Mouse (Mus musculus) T-helper 1 cell (primary cell): ENCODE results near the gene Steap3.
"Not testable (repeated sequence)": the region's sequence is repeated elsewhere in the genome, so short reads cannot be mapped to it uniquely, and the experiment has no call there.

Source experiments
- in situ Hi-C: fragments of 300-600 bp; cut with MboI, MseI; formaldehyde crosslinking; loops from one replicate; pipeline ENCODE4 v1.15.1; 2025; ENCODE audit warnings: high pct_unique_total_duplicates

The Steap3 gene

DNA sequence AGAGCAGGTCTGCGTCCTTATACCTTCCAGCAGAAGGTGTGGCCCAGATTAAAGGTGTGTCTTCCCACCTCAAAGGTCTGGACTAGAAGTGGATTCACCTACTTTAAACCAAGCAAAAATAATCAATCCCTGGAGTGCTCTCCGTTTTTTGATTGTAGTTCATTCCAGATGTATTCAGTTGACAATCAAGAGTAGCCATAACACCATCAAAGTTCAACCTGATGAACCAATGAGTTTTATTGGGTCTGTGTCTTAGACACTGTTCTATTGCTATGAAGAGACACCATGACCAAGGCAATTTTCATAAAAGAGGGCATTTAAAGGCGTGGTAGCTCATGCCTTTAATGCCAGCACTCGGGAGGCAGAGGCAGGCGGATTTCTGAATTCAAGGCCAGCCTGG lies at the start of gene Steap3:
Gene Steap3 (minus strand): TSS at position 101 of the 400 bp plus-strand sequence.
- in situ Hi-C loops: no loop called here

DNA sequence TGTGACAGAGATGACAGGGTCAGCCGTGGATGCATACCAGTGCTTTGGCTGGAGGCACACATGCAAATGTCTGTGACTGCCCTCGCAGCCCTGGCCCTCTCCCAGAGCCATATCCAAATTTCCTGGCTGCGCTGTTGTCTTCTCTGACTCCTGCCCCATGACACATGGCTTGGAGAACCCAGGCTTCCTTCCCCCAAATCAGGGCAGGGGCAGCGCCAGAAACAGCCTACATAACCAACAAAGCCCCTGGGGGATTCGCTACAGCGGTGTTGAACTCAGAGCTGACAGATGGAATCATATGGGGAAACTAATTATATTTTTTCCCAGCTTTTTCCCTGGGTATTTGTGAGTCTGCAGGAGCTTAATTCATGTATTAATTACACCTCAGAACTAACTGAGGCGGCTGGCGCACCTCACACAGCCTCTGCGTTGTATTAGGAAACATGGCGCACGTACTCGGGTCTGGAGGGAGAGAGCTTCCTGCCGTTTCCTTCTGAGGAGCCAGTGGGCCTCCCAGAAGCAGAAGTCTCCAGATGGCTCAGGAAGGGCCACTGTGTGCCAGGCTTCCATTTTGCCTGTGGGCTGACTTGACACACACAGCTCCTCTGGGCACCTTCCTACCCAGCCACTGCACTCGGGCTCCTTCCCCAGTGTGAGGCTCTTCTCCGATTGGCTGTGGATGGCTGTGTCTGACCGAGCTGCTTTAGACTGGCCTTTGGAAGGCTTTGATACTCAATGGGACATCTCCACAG lies 48.9 kb upstream of the Steap3 start:
- in situ Hi-C loops: no loop called here

DNA sequence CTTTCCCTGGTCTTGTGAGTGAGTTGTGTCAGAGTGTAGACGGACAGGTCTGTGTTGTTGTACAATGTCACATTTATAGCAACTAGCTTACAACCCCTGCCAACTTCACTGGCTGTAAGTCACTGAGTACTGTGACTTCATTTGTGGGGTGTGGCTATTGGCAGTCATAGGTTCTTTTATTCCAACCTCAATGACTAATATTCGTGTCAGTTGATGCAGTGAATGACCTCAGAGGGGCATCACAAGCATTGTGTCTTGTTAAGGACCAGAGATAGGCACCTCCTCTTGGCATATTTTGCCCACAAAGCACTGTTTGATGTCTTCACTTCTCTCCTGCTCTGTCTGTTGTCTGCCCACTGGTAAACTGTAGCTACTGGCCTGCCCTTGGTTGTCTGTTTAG lies 33.3 kb upstream of the Steap3 start:
- in situ Hi-C loops: no loop called here

DNA sequence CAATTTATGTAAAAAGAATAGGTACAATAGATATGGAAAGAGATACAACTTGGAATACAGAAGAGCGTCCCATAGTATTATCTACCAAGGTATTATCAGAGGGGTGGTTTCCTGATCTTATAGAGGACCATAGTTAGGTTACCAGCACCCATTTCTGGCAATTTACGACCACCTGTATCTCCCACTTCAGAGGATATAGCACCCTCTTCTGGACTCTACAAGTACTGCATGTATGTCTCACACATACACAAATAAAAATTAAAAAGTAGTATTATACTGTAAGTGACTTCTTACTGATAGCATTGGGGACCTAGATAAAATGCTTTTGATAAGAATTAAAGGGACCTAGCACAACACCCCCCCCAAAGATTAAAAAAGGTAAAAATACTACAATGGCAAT lies 24.4 kb upstream of the Steap3 start:
- in situ Hi-C loops: no loop called here

DNA sequence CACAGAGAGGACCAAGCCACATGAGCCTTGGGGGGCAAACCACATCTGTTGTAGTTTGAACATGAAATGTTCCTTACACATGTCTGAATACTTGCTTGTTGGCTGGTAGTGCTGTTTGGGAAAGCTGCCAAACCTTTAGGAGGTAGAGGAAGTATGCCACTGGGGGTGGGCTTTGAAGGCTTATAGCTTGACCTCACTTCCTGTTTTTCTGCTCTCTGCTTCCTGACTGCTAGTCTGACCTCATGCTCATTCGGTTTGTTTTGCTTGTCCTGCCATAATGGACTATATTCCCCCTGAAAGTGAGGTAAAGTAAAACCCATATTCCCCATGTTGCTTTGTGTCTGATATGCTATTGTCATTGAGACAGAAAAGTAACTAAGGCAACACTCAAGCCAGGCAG lies 21.3 kb upstream of the Steap3 start:
- in situ Hi-C loops: no loop called here

DNA sequence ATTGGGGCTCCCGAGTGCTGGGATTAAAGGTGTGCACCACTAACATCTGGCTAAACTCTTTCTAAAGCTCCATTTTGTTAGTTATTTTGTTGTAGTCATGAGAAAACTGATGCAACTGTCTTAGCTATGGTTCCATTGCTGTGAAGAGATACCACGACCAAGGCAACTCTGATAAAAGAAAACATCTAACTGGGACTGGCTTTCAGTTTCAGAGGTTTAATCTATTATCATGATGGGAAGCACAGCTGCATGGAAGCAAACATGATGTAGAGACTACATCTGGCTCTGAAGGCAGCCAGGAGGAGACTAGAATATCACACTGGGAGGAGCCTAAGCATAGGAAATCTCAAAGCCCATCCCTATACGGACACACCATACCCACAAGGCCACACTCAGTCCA lies 19.2 kb upstream of the Steap3 start:
- in situ Hi-C loops: no loop called here

DNA sequence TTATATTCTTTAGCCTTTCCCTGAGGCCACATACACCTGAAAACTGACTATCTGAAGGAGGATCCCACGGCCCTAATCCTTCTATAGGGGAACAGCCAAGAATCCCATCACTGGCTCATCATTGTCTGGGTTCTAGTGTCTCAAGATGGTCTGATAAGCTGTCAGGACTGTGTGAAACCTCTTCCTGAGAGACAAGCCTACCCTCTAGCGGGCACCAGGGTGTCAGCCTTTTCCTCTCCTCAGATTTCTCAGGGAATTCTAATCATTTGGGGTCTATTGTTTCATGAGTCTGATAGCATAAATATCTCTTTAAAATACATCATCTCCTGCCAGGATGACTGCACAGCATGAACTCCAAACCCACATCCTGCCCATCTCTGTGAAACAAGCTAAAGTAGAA lies 17.3 kb upstream of the Steap3 start:
- in situ Hi-C loops: no loop called here

DNA sequence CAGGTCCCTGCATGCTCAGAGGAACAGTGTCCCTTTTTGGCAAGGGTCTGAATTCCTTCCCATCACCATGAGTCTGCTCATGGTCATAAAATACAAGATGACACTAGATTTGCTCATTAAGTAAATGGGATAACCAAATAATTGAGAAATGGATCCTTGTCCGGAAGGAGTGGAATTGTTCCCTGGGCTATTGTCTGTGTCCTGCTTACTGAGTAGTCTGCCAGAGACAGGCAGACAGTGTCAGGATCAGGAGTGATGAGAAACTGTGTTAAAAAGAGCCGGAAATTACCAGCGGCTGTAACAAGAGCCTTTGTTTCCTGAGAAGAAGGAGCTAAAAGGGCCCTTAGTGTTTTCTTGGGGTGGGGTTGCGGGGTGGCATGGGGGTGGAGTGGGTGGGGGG lies 15.2 kb upstream of the Steap3 start:
- in situ Hi-C loops: no loop called here

DNA sequence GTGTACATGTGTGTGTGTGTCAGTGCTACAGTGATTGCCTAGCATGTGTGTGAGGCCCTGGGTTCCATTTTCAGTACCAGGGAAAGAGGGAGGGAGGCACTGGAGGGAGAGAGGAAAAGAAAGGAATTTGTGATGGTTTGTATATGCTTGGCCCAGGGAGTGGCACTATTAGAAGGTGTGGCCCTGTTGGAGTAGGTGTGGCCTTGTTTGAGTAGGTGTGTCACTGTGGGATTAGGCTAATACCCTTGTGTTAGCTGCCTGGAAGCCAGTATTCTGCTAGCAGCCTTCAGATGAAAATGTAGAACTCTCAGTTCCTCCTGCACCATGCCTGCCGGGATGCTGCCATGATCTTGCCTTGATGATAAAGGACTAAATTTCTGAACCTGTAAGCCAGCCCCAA lies 3.6 kb upstream of the Steap3 start:
- in situ Hi-C loops: not testable (repeated sequence)

DNA sequence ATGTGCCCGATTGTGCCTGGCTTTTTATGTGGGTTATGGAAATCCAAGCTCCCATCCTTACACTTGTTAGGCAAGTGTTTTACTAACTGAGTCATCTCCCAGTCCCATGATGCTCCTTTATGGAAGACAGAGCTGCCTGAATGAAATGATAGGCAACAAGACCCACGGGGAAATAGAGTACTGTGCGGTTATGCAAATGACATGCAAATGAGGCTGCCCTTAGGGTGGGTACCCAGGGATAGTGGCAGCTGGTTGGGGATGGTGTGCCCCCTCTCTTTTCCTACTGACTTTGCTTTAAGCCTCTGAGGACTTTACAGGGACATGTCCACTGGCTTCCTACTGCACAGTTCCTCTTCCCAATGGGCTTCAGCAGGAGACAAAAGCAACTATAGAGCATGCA lies 2.7 kb upstream of the Steap3 start:
- in situ Hi-C loops: no loop called here

DNA sequence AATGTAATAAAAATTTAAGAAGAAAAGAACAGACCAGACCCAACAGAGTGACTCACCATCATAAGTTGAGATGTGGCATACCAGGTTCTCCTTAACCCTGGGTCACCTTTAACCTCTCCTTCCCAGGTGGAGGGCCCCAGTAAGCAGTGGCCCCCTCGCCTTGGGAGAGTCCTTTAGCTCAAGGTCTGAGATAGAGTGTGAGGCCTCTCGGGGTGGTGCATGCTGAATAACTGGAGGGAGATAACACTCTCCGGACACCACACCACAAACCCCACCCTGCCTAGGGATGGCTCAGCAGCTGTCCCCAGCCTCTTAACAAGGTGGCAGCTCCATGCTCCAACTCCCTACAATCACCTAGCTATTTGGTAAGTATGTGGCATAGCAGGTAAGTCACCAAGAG lies 1.6 kb downstream of the Steap3 start:
- in situ Hi-C loops: no loop called here

DNA sequence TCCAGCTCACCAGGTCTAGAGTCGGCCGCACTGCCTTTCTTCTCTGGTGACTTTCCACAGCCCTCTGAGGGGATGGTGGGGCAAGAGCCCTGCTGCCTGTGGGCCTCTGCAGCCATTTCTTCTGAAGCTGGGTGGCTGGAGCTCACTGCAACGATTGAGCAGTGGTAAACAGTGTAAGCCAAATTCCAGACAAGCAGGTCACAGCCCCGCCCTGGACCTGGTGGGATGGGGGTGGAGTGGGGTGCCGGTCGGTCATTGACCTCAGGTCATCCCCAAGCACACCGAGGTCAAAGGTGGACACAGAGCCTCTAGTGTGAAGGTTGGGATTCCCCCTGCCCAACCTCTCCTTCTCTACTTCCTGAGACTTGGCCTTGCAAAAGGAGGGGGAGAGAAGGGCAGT lies 2.4 kb downstream of the Steap3 start:
- in situ Hi-C loops: no loop called here

DNA sequence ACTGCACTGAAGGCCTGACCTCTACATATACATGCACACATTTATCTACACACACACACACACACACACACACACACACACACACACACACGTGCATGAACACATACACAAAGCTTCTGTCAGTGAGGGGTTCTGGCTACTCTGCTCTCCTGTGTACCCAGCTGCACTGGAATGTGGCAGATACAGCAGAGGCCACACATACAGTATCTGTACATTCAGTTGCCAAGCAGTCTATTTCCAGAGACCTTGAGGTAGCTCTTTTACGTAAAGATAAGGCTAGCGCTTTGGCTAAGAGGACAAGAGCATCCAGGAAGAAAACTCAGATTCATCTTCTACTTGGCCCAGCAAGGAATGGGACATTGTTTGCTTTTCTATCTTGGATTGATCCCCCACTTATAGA lies 4.9 kb downstream of the Steap3 start:
- in situ Hi-C loops: no loop called here

DNA sequence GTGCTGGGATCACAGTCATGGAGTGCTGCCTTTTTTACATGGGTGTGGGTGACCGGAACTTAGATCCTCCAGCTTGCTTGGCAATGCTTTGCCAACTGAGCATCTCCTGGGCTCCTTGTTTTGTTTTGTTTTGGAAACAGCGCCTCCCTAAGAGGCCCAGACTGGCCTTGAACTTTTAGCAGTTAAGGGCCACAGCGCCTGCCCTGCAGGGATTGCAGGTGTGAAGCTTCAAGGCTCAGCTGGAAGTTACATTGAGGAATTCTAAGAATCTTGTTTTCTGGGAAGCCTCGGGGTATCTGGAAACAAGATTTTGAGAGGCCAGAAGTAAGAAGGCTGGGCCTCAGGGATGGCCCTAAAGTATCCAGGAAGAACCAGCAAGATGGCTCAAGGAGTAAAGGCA lies 6.0 kb downstream of the Steap3 start:
- in situ Hi-C loops: no loop called here

DNA sequence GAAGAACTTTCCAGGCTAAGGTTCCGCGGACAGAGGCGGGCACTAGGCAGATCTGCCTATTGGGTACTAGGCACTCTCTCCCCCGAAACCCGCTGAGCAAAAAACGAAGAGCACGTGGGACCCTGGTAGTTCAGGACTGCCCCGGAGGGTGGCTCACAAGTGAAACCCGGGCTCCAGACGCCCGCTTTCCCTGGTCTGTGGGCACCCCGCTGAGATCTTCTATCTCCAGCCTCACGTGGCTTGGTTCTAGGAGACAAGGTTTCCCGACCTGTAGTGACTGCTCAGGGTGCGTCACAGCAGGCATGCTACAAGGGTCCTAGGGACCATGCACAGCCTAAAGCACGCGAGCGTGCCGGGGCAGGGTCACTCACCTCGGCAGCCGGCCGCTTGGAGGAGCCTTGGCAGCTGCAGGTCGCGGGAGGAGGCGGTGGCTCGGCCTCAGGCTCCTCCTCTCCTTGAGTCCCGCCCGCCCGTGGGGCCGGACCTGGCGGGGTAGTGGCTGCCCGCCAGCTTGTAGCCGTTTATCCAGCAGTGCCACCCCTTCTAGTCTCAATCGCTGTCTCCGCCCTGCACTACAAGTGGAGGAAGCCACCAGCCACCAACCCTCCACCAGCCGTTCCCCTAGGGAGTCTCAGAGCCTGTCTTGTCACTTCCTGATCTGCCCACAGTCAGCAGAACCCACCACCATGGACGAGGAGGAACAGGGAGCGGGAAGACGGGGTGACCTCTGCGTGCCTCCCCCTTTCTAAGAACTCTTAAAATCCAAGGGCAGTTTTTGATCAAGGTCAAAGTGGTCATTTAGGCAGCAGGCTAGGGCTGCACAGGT lies 7.4 kb downstream of the Steap3 start:
- in situ Hi-C loops: no loop called here

DNA sequence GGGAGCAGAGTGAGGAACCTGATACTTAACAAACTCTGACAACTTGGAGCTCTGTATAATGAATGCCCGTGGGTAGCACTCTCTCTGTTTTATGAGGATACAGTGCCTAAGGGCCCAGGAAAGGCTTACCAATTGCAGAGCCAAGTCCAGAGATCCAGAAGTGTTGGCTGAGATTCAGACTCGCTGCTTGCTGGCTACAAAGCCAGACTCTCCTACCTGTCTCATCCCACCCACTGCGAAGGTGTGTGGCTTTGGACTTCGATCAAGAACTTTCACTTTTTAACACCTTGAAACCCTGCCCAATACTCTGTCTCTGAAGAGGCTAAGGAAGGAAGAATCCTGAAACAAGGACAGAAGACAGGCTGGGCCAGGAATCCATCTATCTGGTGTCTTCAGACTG lies 9.3 kb downstream of the Steap3 start:
- in situ Hi-C loops: no loop called here

DNA sequence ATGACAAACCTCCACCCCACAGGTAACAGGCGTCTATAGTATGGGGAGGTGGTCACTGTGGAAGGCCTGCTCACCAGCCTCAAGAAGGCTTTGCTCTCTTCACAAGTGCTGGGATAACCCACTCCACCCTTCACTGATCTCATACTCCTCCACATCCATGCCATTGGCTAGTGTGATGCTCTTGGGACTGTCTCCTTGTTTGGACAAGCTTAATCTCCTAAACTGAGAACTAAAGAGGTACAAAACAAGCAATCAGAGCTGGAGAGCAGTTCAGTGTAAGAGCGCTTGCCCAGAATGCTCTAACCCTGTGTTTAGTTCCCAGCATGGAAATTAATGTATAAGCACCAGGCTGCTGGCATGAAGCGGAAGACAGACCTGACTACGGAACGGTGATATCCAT lies 11.3 kb downstream of the Steap3 start:
- in situ Hi-C loops: no loop called here

DNA sequence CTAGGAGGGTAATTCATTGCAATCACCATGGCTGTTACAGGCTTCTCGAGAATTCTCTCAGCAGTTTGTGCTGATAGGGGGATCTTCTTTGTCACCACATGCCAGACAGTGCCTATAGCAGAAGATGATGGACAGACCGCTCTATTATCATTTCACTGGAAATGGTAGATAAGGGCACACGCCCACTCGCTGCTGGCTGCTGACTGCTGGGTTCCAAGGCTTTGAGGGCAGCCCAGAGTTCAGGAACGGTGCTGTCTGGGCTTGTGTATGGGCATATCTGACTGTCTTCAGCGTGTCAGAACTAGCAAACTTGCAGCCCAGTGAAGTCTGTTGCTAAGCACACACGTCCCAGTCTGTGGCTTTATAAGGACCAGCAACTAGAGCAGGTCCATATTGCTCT lies 13.3 kb downstream of the Steap3 start:
- in situ Hi-C loops: no loop called here

DNA sequence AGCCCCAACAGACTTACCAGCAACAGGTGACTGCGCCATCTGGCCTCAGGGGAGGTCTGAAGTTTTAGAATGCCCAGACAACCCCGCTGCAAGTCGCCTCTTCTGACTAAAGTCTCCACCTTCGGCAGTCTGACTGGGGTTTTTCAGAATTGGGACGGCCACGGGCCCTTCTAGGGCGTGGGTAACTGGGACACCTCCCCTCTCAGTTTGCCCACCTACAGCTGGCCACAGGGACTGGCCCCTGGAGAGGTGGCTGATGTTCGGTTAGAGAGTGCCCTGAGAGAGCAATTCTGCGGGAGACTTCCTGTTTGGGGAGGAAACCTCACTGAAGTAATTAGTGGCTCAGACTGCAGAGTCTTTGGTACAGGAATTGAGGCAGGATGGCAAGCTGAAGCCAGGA lies 13.8 kb downstream of the Steap3 start:
- in situ Hi-C loops: no loop called here

DNA sequence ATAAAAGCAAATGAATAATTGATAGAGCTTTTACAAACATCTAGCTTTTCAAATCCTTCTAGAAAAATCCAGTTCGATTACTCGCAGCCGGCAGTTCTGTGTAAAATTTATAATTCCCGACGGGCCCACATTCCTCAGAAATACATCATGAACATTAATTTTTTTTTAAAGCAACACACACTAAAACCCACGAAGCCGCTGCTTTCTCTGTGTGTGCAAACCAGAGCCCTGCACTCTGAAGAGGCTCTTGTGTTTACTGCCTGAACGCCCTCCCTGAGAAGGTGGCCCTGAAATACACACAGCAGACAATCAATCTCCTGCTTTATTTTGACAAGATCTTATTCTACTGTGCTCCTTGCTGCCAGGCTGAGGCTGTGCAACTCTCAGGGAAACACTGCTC lies 14.3 kb downstream of the Steap3 start:
- in situ Hi-C loops: no loop called here

DNA sequence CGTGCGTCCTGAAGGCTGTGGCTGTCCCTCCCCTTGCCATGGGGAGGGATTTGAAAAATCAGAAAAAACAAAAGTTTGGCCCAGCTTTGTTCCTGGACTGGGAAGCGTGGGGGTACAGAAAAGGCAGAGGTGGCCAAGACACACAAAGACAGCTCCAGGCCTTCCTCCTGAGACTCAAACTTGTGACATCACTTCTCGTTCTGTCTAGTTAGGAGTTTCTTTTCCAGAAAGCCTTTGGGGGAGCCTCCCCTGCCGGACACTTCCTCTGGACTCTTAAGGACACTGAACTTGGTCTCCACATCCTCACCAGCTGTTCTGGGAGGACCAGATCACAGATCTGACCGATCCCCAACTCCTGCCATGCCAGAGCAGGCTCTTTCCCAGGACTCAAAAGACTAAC lies 18.8 kb downstream of the Steap3 start:
- in situ Hi-C loops: no loop called here

DNA sequence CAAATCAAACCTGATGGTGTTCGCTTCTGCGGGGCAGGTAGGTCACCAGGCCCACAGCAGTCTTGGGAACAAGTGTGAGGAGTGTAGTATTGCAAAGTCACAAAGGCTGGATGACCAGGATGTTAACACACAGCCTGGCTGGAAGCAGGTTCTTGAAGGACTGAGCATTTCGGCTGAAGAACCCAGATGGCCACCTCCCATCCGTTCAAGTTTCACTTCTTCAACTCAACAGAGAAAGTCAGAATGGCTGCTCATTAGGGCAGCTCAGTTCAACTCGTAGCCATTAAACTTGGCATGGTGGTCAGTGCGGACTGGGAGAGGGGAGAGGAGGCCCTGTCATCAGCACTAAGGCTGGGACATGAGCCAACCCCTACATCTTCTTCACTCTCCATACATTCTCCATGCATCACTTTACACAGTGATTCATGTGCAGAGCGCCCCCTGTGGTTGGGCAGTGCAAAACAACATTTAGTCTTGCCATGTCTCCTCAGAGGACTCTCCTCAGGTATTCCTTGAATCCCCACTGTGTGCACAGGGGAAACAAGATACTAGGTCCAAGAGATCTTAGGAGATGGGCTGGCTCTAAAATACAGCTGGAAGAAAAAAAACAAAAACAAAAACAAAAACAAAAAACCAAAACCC lies 19.9 kb downstream of the Steap3 start:
- in situ Hi-C loops: no loop called here

DNA sequence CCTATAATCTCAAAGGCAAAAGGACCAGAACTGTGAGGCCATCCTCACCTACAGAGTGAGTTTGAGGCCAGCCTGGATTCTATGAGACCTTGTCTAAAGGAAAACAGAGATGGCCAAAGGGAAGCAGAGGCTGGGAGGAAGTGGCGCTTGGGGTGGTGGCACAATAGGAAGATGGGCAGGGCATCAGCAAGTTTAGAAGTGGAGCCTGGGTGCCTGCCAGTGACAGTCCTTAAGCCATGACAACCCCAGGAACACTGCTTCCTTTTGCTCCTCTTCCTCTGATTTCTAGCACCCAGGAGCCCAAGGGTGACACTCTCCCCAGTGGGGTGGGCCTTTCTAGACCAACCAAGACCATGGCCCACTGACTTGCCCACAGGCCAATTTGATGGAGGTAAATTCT lies 21.3 kb downstream of the Steap3 start:
- in situ Hi-C loops: no loop called here
